Mouse (Mus musculus): Measurements from ENCODE around the gene Taf9b. TPM values are rescaled to one million over a fixed set of nuclear protein-coding genes. Genes with fewer than 3 reads are reported as not detected.

Taf9b gene
- polyA plus RNA-seq, 1 experiment = 24.5 TPM

- no peak for DNase-seq
- Histone ChIP-seq H3K4me1 (ENCODE audit: control insufficient read depth, insufficient read depth, low read length) (peaks cover 5% of the 10 kb centered on the region; the same call in 1 of the 2 replicates), H3K27ac (ENCODE audit: insufficient read depth, low read length) (no peak overlapping the region), H3K27me3 (ENCODE audit: control insufficient read depth, insufficient read depth, low read length) (no peaks in the 10 kb centered on the region), H3K4me3 (replicated peaks; ENCODE audit: insufficient read depth, low read depth, low read length) (no peak overlapping the region)
- TF ChIP-seq CTCF (IDR thresholded peaks at IDR 0.05; ENCODE audit: borderline replicate concordance, insufficient read depth, low read depth, low read length) (no peak), POLR2A (IDR thresholded peaks at IDR 0.05; ENCODE audit: borderline replicate concordance, insufficient read depth, low read length) (no peak)
- WGBS = 36% methylated on average over 5 of the region's 5 CpGs
These were observed 31.6 kb downstream of the Taf9b start for GRCm38 (mm10) chrX:106189356-106189755.

GRCm38 (mm10) chrX:106187737-106188136, 33.2 kb downstream of the Taf9b start:
- TF ChIP-seq CTCF (IDR thresholded peaks at IDR 0.05; ENCODE audit: borderline replicate concordance, insufficient read depth, low read depth, low read length) = no peak
- TF ChIP-seq POLR2A (IDR thresholded peaks at IDR 0.05; ENCODE audit: borderline replicate concordance, insufficient read depth, low read length) = no peak
- 5% methylated on average over 12 of the region's 12 CpGs for WGBS
- Histone ChIP-seq H3K27me3 (ENCODE audit: control insufficient read depth, insufficient read depth, low read length) (no peaks in the 10 kb centered on the region), H3K4me1 (ENCODE audit: control insufficient read depth, insufficient read depth, low read length) (peaks cover 2% of the 10 kb centered on the region; the same call in 1 of the 2 replicates), H3K4me3 (replicated peaks; ENCODE audit: insufficient read depth, low read depth, low read length) (peak overlapping the region; percentile 97), H3K27ac (ENCODE audit: insufficient read depth, low read length) (peak overlapping the region; percentile 71; the same call in 1 of the 2 replicates)
- peak; percentile 36 to 40 for DNase-seq

GRCm38 (mm10) chrX:106186713-106187649, 34.0 kb downstream of the Taf9b start, which contains the start of gene Pgk1:
Pgk1 (plus strand) TSS chrX:106187100.
- 7% methylated on average over 55 of the region's 55 CpGs for WGBS

DNA sequence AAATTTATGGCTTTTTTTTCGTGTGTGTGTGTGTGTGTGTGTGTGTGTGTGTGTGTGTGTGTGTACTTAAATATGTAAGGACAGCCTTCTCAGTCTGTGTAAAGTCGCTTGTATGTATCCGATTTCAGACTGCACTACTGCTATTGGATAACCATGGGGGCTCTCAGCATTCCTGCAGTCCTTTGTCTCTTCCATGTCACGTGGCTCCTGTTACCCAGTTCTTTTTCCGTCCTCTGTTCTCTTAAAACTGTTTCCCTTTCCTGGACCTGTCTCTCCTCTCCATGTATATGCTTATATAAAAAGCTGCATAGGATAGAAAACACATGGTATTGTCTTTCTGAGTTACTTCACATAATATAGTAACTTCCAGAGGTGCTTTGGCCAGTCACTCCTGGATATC, 35.3 kb downstream of the Taf9b start:
- Histone ChIP-seq H3K27ac (ENCODE audit: insufficient read depth, low read length) (no peak overlapping the region), H3K4me3 (replicated peaks; ENCODE audit: insufficient read depth, low read depth, low read length) (no peak overlapping the region), H3K4me1 (ENCODE audit: control insufficient read depth, insufficient read depth, low read length) (peaks cover 2% of the 10 kb centered on the region; the same call in 1 of the 2 replicates), H3K27me3 (ENCODE audit: control insufficient read depth, insufficient read depth, low read length) (no peaks in the 10 kb centered on the region)
- TF ChIP-seq CTCF (IDR thresholded peaks at IDR 0.05; ENCODE audit: borderline replicate concordance, insufficient read depth, low read depth, low read length) (no peak), POLR2A (IDR thresholded peaks at IDR 0.05; ENCODE audit: borderline replicate concordance, insufficient read depth, low read length) (no peak)
- WGBS = 28% methylated on average over 5 of the region's 5 CpGs
- DNase-seq = no peak

More at GRCm38 (mm10) chrX:106186713-106187649, 34.0 kb downstream of the Taf9b start, which contains the start of gene Pgk1:
- Histone ChIP-seq H3K4me3 (replicated peaks; ENCODE audit: insufficient read depth, low read depth, low read length) (peak within 1 kb of the TSS; percentile 97), H3K4me1 (ENCODE audit: control insufficient read depth, insufficient read depth, low read length) (peaks cover 2% of the 10 kb centered on the region; the same call in 1 of the 2 replicates), H3K27me3 (ENCODE audit: control insufficient read depth, insufficient read depth, low read length) (no peaks in the 10 kb centered on the region), H3K27ac (ENCODE audit: insufficient read depth, low read length) (peak within 1 kb of the TSS; percentile 71)
- TF ChIP-seq CTCF (IDR thresholded peaks at IDR 0.05; ENCODE audit: borderline replicate concordance, insufficient read depth, low read depth, low read length) (0 out of 2 replicates have a peak, but pooled peaks have one; percentile 13), POLR2A (IDR thresholded peaks at IDR 0.05; ENCODE audit: borderline replicate concordance, insufficient read depth, low read length) (peak; percentile 32; the same call in 1 of the 2 replicates)
- DNase-seq = peak; percentile 85 to 97

- TF ChIP-seq CTCF (IDR thresholded peaks at IDR 0.05; ENCODE audit: borderline replicate concordance, insufficient read depth, low read depth, low read length) (no peak), POLR2A (IDR thresholded peaks at IDR 0.05; ENCODE audit: borderline replicate concordance, insufficient read depth, low read length) (no peak)
- Histone ChIP-seq H3K27ac (ENCODE audit: insufficient read depth, low read length) (no peak overlapping the region), H3K4me3 (replicated peaks; ENCODE audit: insufficient read depth, low read depth, low read length) (no peak overlapping the region), H3K4me1 (ENCODE audit: control insufficient read depth, insufficient read depth, low read length) (no peaks in the 10 kb centered on the region; the same call in 1 of the 2 replicates), H3K27me3 (ENCODE audit: control insufficient read depth, insufficient read depth, low read length) (no peaks in the 10 kb centered on the region)
- 57% methylated on average over 4 of the region's 4 CpGs for WGBS
- no peak for DNase-seq
These were observed 36.7 kb downstream of the Taf9b start for GRCm38 (mm10) chrX:106184279-106184678.

GRCm38 (mm10) chrX:106176331-106176730, 44.6 kb downstream of the Taf9b start:
- H3K27me3 ChIP-seq (ENCODE audit: control insufficient read depth, insufficient read depth, low read length) = no peaks in the 10 kb centered on the region
- H3K27ac ChIP-seq (ENCODE audit: insufficient read depth, low read length) = no peak overlapping the region
- 60% methylated on average over 9 of the region's 9 CpGs for WGBS
- DNase-seq = no peak
- TF ChIP-seq CTCF (IDR thresholded peaks at IDR 0.05; ENCODE audit: borderline replicate concordance, insufficient read depth, low read depth, low read length) (no peak), POLR2A (IDR thresholded peaks at IDR 0.05; ENCODE audit: borderline replicate concordance, insufficient read depth, low read length) (no peak)
- H3K4me3 ChIP-seq (replicated peaks; ENCODE audit: insufficient read depth, low read depth, low read length) = no peak overlapping the region
- no peaks in the 10 kb centered on the region for H3K4me1 ChIP-seq (ENCODE audit: control insufficient read depth, insufficient read depth, low read length)

DNA sequence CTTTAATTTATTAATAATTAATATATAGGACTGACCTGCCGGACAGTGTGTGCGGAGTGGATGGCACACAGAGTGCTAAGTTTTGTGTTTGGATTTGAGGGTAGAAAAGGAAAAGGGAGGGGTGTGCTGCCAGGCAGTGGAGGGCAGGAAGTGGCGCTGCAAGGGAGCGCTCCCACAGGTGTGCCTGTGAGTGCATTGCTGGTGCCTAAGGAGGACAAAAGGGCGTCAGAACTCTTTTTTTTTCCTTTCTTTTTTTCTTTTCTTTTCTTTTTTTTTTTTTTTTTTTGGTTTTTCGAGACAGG, 49.2 kb downstream of the Taf9b start:
- no peak overlapping the region for H3K27ac ChIP-seq (ENCODE audit: insufficient read depth, low read length)
- no peaks in the 10 kb centered on the region for H3K27me3 ChIP-seq (ENCODE audit: control insufficient read depth, insufficient read depth, low read length)
- DNase-seq = no peak
- no peak for TF ChIP-seq POLR2A (IDR thresholded peaks at IDR 0.05; ENCODE audit: borderline replicate concordance, insufficient read depth, low read length)
- TF ChIP-seq CTCF (IDR thresholded peaks at IDR 0.05; ENCODE audit: borderline replicate concordance, insufficient read depth, low read depth, low read length) = no peak
- no peak overlapping the region for H3K4me3 ChIP-seq (replicated peaks; ENCODE audit: insufficient read depth, low read depth, low read length)
- no peaks in the 10 kb centered on the region for H3K4me1 ChIP-seq (ENCODE audit: control insufficient read depth, insufficient read depth, low read length)
- WGBS = 52% methylated on average over 5 of the region's 6 CpGs

Data from cerebellum, adult 2 months (tissue).